Mouse (Mus musculus) frontal cortex, postnatal 25 days (tissue): ENCODE results near the gene Actr3b.
"Not testable (repeated sequence)": the region's sequence is repeated elsewhere in the genome, so short reads cannot be mapped to it uniquely, and the experiment has no call there.

ENCODE experiments used
- DNase-seq, 2 experiments: peaks; one replicate each; pipeline ENCODE4 v3.0.0; 2022; ENCODE audit warnings: low spot score in 2 of 2

Actr3b gene

GRCm38 (mm10) chr5:25773921-25774790 is 14.4 kb downstream of the Actr3b start:
- DNase-seq: peak in 1 of 2 experiments; percentile 36

- DNase-seq: no peak
Observed at GRCm38 (mm10) chr5:25791570-25791969, 31.8 kb downstream of the Actr3b start.

GRCm38 (mm10) chr5:25797776-25798175 is 38.0 kb downstream of the Actr3b start:
- no peak for DNase-seq

GRCm38 (mm10) chr5:25800929-25801328 is 41.1 kb downstream of the Actr3b start:
- DNase-seq: no peak

GRCm38 (mm10) chr5:25801744-25802143 is 41.9 kb downstream of the Actr3b start:
- no peak for DNase-seq

GRCm38 (mm10) chr5:25804569-25804968 is 44.8 kb downstream of the Actr3b start:
- no peak for DNase-seq

- no peak for DNase-seq
Observed at GRCm38 (mm10) chr5:25812922-25813321, 53.1 kb downstream of the Actr3b start.

GRCm38 (mm10) chr5:25829308-25830094 is 69.7 kb downstream of the Actr3b start:
- DNase-seq: no peak

- no peak for DNase-seq
Observed at GRCm38 (mm10) chr5:25830802-25831201, 71.0 kb downstream of the Actr3b start.

- peak; percentile 32 to 50 for DNase-seq
Observed at GRCm38 (mm10) chr5:25831624-25832023, 71.8 kb downstream of the Actr3b start.

- no peak for DNase-seq
Observed at GRCm38 (mm10) chr5:25839400-25839799, 79.6 kb downstream of the Actr3b start.

- DNase-seq: no peak
Observed at GRCm38 (mm10) chr5:25846558-25846957, 86.8 kb downstream of the Actr3b start.

- DNase-seq: no peak
Observed at GRCm38 (mm10) chr5:25847154-25847553, 87.4 kb downstream of the Actr3b start.

GRCm38 (mm10) chr5:25848058-25848457 is 88.3 kb downstream of the Actr3b start:
- DNase-seq: peak in 1 of 2 experiments; percentile 51

- DNase-seq: no peak
Observed at GRCm38 (mm10) chr5:25866201-25866600, 106.4 kb downstream of the Actr3b start.

- no peak for DNase-seq
Observed at GRCm38 (mm10) chr5:25869880-25870279, 110.1 kb downstream of the Actr3b start.

GRCm38 (mm10) chr5:25870632-25871031 is 110.8 kb downstream of the Actr3b start:
- DNase-seq: no peak

GRCm38 (mm10) chr5:25871342-25872023 is 111.7 kb downstream of the Actr3b start:
- no peak for DNase-seq

GRCm38 (mm10) chr5:25873046-25873445 is 113.2 kb downstream of the Actr3b start:
- DNase-seq: no peak

GRCm38 (mm10) chr5:25875927-25876326 is 116.1 kb downstream of the Actr3b start:
- DNase-seq: not testable (repeated sequence)

- DNase-seq: no peak
Observed at GRCm38 (mm10) chr5:25877281-25877680, 117.5 kb downstream of the Actr3b start.

GRCm38 (mm10) chr5:25877996-25878395 is 118.2 kb downstream of the Actr3b start:
- no peak for DNase-seq
